Mouse (Mus musculus) E14TG2a.4 (cell line): ENCODE measurements around the gene Hspb11.

ENCODE experiments used
- CTCF ChIP-seq: conservative IDR thresholded peaks from 2 replicates; pipeline ENCODE4 v1.5.1; 2014; ENCODE audit warnings: low read length
- NANOG ChIP-seq: IDR thresholded peaks from 2 replicates; pipeline ENCODE4 v1.6.1; 2014; ENCODE audit warnings: borderline replicate concordance, low read length, mixed read lengths

DNA sequence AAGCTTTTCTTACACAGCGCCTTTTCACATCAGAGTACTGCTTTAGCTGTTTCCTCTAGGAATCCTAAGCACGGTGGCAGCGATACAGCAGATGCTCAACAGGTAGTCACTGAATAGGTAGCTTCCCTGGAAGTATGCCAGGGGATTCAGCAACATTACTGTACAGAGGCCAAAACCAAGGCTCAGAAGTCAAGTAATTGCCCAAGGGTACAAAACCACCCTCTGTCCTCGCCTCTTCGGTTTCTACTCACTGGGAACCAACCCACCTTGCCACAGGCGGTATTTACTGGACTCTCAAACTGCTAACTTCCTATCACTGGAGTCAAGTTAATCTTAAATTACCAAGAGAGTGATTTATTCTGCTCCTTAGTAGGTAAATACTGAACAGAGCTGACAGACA lies 13.2 kb upstream of the Hspb11 start:
- TF ChIP-seq CTCF = no peak
- no peak for TF ChIP-seq NANOG
